Mouse (Mus musculus) fat pad, adult 2 months (tissue): ENCODE data around the gene S1pr2.
"Not testable (repeated sequence)": the region's sequence is repeated elsewhere in the genome, so short reads cannot be mapped to it uniquely, and the experiment has no call there.

ENCODE experiments used
- DNase-seq: peaks from one replicate; pipeline ENCODE4 v3.0.0-alpha.2; 2011; ENCODE audit warnings: low read depth, low spot score; ENCODE audit errors: extremely low read depth

The S1pr2 gene

DNA sequence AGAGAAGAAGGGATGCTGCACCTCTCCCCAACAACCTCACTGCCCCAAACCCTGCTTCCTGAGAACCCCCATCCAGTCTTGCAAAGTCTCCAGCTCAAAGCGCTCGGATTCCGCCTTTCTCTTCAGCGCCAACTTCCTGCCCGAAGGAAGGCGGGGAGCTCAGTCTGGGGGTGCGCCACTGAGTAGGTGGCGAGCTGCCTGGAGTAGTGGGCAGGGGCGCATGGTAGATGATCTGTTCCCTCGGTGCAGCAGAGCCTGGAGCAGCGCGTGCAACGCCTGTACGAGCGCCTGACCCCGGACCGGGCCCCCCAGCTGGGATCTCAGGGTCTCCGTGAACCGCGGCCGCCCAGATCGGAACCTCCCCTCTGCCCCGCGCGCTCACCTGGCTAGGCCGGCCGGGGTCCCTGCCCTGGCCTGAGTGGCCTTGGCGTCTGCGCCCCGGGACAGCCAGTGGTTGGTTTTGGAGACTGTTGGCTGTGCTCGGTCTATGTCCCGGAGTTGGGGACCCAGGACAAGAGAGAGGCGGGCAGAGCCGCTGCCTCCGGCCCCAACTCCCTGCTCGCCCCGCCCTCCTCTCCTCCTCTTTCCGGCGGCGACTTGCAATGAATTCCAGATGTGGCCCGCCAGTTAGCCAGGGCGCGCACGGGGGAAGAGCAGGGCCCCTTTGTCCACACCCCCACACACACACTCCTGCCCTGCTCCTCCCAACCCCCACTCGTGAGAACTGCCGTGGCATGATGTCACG, at the start of gene S1pr2:
Gene S1pr2 (minus strand): TSS at position 566 of the 745 bp plus-strand sequence.
- DNase-seq, result no peak

DNA sequence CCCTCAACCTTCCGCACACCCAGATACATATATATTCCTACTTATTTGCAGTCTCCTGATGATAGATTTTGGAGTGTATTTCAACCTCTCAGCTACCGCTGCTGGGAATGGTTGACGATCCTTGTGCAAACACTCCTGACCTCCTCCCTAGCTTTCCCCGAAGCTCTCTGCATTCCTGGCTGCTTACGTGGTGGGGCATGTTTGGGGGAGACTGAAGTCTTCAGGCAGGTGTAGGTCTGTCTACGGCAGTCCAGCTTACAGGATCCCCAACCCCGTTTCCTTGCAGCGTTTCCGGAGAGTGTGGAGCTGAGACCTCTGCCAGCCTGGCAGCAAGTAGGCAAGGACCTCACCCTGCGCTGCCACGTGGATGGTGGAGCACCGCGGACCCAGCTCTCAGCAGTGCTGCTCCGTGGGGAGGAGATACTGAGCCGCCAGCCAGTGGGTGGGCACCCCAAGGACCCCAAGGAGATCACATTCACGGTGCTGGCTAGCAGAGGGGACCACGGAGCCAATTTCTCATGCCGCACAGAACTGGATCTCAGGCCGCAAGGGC, 48.8 kb upstream of the S1pr2 start:
- DNase-seq, result no peak

GRCm38 (mm10) chr9:21022726-21023125, 46.1 kb upstream of the S1pr2 start:
- DNase-seq, result no peak

GRCm38 (mm10) chr9:21022288-21022687, 45.7 kb upstream of the S1pr2 start:
- DNase-seq, result no peak

DNA sequence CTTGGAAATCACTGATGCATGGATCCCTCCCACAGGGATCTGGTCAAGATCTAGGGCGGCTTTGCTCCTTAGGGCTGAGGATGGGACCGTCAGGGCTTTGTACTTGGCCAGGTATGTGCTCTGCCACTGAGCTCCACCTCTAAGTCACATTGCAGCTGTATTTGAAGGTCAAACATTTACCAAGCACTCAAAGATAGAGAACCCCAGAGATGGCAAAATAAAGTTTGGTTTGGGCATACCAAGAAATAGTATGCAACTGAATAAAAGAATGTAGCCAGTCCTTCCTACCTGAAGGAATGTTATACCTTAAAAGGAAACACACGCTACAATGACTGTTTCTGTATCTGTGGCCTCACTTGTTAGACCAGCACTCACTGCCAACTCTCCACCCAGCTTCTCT, 44.8 kb upstream of the S1pr2 start:
- no peak for DNase-seq

- DNase-seq, result no peak
These were observed 42.0 kb upstream of the S1pr2 start for GRCm38 (mm10) chr9:21018600-21018999.

DNA sequence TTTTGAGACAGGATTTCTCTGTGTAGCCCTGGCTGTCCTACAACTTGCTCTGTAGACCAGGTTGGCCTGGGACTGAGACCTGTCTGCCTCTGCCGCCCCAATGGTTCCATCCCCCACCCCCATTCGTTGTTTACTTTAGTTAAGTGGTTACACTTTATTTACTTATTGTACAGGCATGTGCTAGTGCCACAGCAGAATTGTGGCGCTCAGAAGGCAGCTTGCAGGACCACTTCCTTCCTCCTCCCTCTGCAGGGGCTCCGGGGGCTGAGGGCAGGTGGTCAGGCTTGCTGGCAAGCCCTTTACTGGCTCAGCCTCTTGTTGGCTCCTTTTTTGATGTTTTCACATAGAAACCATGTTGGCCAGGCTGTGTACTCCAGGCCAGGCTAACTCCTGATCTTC, 40.6 kb upstream of the S1pr2 start:
- no peak for DNase-seq

DNA sequence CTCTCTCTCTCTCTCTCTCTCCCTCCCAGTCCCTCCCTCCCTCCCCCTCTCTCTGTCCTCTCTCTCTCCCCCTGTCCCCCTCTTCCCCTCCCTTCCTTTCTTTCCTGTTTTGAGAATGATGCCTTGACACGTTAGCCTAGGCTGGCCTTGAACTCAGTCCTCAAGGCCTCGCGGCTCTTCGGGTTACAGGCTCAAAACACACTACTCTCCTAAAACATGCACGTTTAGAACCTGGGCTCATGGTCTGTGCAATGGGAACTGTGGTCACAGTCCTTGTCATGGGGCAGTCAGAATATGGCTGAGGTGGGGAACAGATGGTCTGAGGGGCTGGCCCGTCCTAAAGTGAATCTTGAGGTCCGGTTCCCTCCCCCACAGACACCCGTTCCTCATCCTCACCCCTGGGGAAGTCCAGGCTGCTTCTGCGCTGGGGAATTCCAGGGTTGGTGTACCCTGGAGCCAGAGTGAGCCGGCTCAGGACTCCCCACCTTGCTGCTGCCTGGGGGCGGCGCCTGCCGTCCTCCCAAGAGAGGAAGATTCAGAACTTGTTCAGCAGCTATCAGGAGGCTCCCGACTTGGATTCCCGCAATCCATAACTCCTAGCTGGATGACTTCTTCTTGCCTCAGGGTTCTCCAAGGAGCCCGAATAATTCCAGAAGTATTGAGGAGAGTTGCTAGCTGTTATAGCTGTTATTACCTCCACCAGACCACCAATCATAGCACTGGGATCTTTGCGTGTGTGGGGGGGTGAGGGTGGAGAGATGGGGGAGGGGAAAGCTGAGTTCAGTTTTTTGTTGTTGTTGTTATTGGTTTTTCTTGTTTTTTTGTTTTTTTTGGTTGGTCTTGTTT, 40.0 kb upstream of the S1pr2 start:
- DNase-seq, result no peak

DNA sequence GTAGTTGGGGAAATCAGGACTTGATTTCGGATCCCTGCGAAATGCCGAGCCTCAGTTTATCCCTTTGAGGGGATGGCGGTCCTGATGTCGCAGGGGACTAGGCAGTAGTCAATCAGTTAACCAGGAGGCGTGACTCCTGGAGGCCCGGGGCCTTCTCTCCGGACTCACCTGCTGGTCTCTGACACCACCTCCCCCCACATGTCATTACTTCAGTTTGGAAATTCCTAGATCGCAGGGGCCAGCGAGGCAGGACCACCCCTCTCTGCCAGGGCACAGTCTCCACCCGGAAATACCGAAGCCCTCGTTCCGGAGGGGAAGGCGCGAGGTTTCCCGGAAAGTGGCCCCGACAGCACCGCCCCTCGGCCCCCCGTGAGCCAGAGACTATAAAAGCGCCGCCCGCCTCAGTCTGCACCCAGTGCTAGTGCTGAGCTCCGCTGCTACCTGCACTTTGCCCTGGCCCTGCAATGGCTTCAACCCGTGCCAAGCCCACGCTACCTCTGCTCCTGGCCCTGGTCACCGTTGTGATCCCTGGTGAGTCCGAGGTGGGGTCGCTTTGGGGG, 39.1 kb upstream of the S1pr2 start, which contains the start of gene Icam1:
Gene Icam1 (plus strand): TSS at position 415 of the 560 bp plus-strand sequence.
- DNase-seq, result no peak

GRCm38 (mm10) chr9:21014691-21015570, 38.4 kb upstream of the S1pr2 start:
- no peak for DNase-seq

DNA sequence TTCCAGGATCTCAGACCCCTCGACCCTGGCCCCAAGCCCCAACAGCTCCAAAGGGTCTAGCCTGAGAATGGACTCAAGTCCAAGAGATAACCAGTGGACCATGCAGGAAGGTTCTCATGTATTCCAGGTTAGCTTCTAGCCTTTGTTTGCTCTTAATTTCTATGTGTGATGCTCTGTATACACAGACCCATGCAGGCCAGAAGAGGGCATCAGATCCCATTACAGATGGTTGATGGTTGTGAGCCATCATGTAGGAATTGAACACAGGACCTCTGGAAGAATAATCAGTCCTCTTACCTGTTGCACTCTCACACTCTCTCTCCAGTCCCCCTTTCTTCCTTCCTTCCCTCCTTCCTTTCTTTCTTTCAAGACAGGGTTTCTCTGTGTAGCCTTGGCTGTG, 35.8 kb upstream of the S1pr2 start:
- no peak for DNase-seq

GRCm38 (mm10) chr9:21011846-21012312, 35.3 kb upstream of the S1pr2 start:
- no peak for DNase-seq

DNA sequence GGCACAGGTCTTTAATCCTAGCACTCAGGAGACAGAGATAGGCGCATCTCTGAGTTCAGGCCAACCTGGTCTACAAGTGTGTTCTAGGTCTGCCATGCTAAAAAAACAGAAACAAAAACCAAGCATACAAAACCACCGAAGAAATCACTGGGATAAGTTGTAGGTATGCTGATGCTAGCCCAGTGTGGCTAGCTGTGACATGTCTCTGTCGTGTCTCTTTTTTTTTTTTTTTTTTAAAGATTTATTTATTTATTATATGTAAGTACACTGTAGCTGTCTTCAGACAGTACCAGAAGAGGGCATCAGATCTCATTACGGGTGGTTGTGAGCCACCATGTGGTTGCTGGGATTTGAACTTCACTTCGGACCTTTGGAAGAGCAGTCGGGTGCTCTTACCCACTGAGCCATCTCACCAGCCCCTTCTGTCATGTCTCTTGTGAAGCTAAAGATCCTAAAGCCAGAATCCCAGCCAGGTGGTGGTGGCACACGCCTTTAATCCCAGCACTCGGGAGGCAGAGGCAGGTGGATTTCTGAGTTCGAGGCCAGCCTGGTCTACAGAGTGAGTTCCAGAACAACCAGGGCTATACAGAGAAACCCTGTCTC, 34.5 kb upstream of the S1pr2 start:
- not testable (repeated sequence) for DNase-seq

GRCm38 (mm10) chr9:21010362-21010761, 33.8 kb upstream of the S1pr2 start:
- DNase-seq, result no peak

GRCm38 (mm10) chr9:21008007-21008406, 31.4 kb upstream of the S1pr2 start:
- no peak for DNase-seq

- no peak for DNase-seq
These were observed 30.9 kb upstream of the S1pr2 start for GRCm38 (mm10) chr9:21007313-21007952.

DNA sequence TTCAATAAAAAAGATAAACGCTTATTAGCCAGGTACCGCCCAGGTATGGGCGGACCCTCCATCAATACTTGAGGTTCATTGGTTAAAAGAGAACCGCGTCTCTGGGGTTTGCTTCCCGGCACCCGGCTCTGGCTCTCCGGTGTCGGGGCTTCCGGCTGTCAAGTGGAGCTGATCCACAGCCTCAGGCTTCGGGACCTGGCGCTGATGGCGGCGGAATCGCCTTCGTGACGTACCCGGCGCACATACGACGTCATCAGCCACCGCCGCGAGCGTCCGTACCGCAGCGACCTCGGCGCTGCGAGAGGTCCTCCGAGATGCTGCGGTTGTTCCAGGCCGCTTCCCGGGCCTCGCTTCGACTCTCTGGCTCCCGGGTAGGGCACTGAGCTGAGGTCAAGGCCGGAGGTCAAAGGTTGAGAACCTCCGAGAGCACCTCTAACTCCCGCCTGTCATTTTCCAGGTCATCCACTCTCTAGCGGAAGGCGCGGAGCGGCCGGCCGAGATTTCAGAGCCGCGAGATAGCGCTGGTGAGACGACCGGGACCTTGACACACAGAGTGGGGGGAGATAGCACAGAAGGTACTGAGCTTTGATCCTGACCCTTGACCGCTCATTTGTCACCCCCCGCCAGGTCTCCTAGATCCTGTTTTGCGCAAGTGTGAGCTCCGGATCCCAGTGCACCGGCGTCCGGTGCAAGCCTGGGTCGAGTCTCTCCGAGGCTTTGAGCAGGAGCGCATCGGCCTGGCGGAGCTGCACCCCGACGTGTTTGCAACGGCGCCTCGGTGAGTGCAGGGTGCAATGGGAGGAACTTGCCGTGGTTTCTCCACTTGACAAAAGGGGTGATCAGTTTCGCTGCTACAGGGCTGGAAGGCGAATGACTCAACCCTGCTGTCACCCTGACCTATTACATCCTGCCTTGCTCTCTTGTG, 26.3 kb upstream of the S1pr2 start, which contains the start of gene Mrpl4:
Gene Mrpl4 (plus strand): TSS at position 112 of the 925 bp plus-strand sequence.
- no peak for DNase-seq

GRCm38 (mm10) chr9:21002270-21002626, 25.7 kb upstream of the S1pr2 start:
- no peak for DNase-seq
